Mouse (Mus musculus): ENCODE data around the gene Cacfd1. TPM values are rescaled to one million over a fixed set of nuclear protein-coding genes. Genes with fewer than 3 reads are reported as not detected.

The Cacfd1 gene
- polyA plus RNA-seq, 1 experiment from 2014 or later = 41.6 TPM

- Histone ChIP-seq H3K36me3 (no peaks in the 10 kb centered on the region), H3K27me3 (replicated peaks) (0 out of 2 replicates have a peak, but pooled peaks cover 16% of the 10 kb centered on the region), H3K27ac (ENCODE audit: poor library complexity, severe bottlenecking) (no peak overlapping the region), H3K4me3 (no peak overlapping the region), H3K9me3 (replicated peaks) (no peaks in the 10 kb centered on the region), H3K9ac (no peak overlapping the region), H3K4me2 (no peak overlapping the region), H3K4me1 (replicated peaks) (peaks cover 7% of the 10 kb centered on the region; the same call in 1 of the 2 replicates)
- ATAC-seq (ENCODE audit: insufficient number of reproducible peaks, low FRiP score) = no peak
- 68% methylated on average over 4 of the region's 4 CpGs for WGBS
Observed at GRCm38 (mm10) chr2:27044166-27044565, 34.4 kb downstream of the Cacfd1 start.

- Histone ChIP-seq H3K9ac (no peak overlapping the region), H3K4me1 (replicated peaks) (peaks cover 7% of the 10 kb centered on the region; the same call in 1 of the 2 replicates), H3K27ac (ENCODE audit: poor library complexity, severe bottlenecking) (no peak overlapping the region), H3K9me3 (replicated peaks) (no peaks in the 10 kb centered on the region), H3K27me3 (replicated peaks) (0 out of 2 replicates have a peak, but pooled peaks cover 13% of the 10 kb centered on the region), H3K36me3 (no peaks in the 10 kb centered on the region), H3K4me3 (no peak overlapping the region), H3K4me2 (no peak overlapping the region)
- 77% methylated on average over 3 of the region's 3 CpGs for WGBS
- ATAC-seq (ENCODE audit: insufficient number of reproducible peaks, low FRiP score) = no peak
Observed at GRCm38 (mm10) chr2:27044641-27045040, 34.9 kb downstream of the Cacfd1 start.

GRCm38 (mm10) chr2:27045979-27046770 lies 36.4 kb downstream of the Cacfd1 start:
- no peak for ATAC-seq (ENCODE audit: insufficient number of reproducible peaks, low FRiP score)
- no peak overlapping the region for H3K27ac ChIP-seq (ENCODE audit: poor library complexity, severe bottlenecking)

GRCm38 (mm10) chr2:27049408-27049807 lies 39.7 kb downstream of the Cacfd1 start:
- Histone ChIP-seq H3K27ac (ENCODE audit: poor library complexity, severe bottlenecking) (no peak overlapping the region), H3K4me3 (no peak overlapping the region), H3K9ac (no peak overlapping the region), H3K4me1 (replicated peaks) (no peaks in the 10 kb centered on the region), H3K9me3 (replicated peaks) (no peaks in the 10 kb centered on the region), H3K4me2 (no peak overlapping the region), H3K36me3 (no peaks in the 10 kb centered on the region), H3K27me3 (replicated peaks) (0 out of 2 replicates have a peak, but pooled peaks cover 4% of the 10 kb centered on the region)
- ATAC-seq (ENCODE audit: insufficient number of reproducible peaks, low FRiP score) = no peak
- WGBS = 71% methylated on average over 6 of the region's 6 CpGs

More at GRCm38 (mm10) chr2:27045979-27046770, 36.4 kb downstream of the Cacfd1 start:
- WGBS = 61% methylated on average over 8 of the region's 8 CpGs
- H3K27me3 ChIP-seq (replicated peaks) = 0 out of 2 replicates have a peak, but pooled peaks cover 4% of the 10 kb centered on the region
- peaks cover 2% of the 10 kb centered on the region; the same call in 1 of the 2 replicates for H3K4me1 ChIP-seq (replicated peaks)
- no peaks in the 10 kb centered on the region for H3K36me3 ChIP-seq
- H3K9me3 ChIP-seq (replicated peaks) = no peaks in the 10 kb centered on the region
- no peak overlapping the region for H3K4me2 ChIP-seq
- no peak overlapping the region for H3K4me3 ChIP-seq
- no peak overlapping the region for H3K9ac ChIP-seq

- H3K4me3 ChIP-seq = no peak overlapping the region
Observed at GRCm38 (mm10) chr2:27058251-27058650, 48.5 kb downstream of the Cacfd1 start.

GRCm38 (mm10) chr2:27058751-27059150 lies 49.0 kb downstream of the Cacfd1 start:
- no peak overlapping the region for H3K4me2 ChIP-seq
- no peaks in the 10 kb centered on the region for H3K36me3 ChIP-seq
- H3K9ac ChIP-seq = no peak overlapping the region
- no peaks in the 10 kb centered on the region for H3K27me3 ChIP-seq (replicated peaks)
- H3K4me1 ChIP-seq (replicated peaks) = peaks cover 31% of the 10 kb centered on the region
- H3K4me3 ChIP-seq = no peak overlapping the region
- H3K27ac ChIP-seq (ENCODE audit: poor library complexity, severe bottlenecking) = no peak overlapping the region
- WGBS = 56% methylated on average over 12 of the region's 12 CpGs
- H3K9me3 ChIP-seq (replicated peaks) = no peaks in the 10 kb centered on the region
- no peak for ATAC-seq (ENCODE audit: insufficient number of reproducible peaks, low FRiP score)

More at GRCm38 (mm10) chr2:27058251-27058650, 48.5 kb downstream of the Cacfd1 start:
- Histone ChIP-seq H3K9ac (no peak overlapping the region), H3K27me3 (replicated peaks) (no peaks in the 10 kb centered on the region), H3K27ac (ENCODE audit: poor library complexity, severe bottlenecking) (no peak overlapping the region), H3K4me2 (no peak overlapping the region), H3K4me1 (replicated peaks) (peaks cover 31% of the 10 kb centered on the region), H3K36me3 (no peaks in the 10 kb centered on the region), H3K9me3 (replicated peaks) (no peaks in the 10 kb centered on the region)
- 68% methylated on average over 4 of the region's 4 CpGs for WGBS
- ATAC-seq (ENCODE audit: insufficient number of reproducible peaks, low FRiP score) = no peak

- H3K27me3 ChIP-seq (replicated peaks) = no peaks in the 10 kb centered on the region
- no peak overlapping the region for H3K4me2 ChIP-seq
- ATAC-seq (ENCODE audit: insufficient number of reproducible peaks, low FRiP score) = no peak
- 82% methylated on average over 9 of the region's 9 CpGs for WGBS
- H3K9me3 ChIP-seq (replicated peaks) = no peaks in the 10 kb centered on the region
- no peaks in the 10 kb centered on the region for H3K36me3 ChIP-seq
- H3K4me3 ChIP-seq = no peak overlapping the region
- H3K27ac ChIP-seq (ENCODE audit: poor library complexity, severe bottlenecking) = no peak overlapping the region
- peaks cover 31% of the 10 kb centered on the region for H3K4me1 ChIP-seq (replicated peaks)
- no peak overlapping the region for H3K9ac ChIP-seq
Observed at GRCm38 (mm10) chr2:27059187-27059586, 49.5 kb downstream of the Cacfd1 start.

- Histone ChIP-seq H3K4me1 (replicated peaks) (peaks cover 21% of the 10 kb centered on the region), H3K9ac (no peak overlapping the region), H3K4me3 (no peak overlapping the region), H3K36me3 (no peaks in the 10 kb centered on the region), H3K27ac (ENCODE audit: poor library complexity, severe bottlenecking) (no peak overlapping the region), H3K4me2 (no peak overlapping the region), H3K27me3 (replicated peaks) (peaks cover 6% of the 10 kb centered on the region; the same call in 1 of the 2 replicates), H3K9me3 (replicated peaks) (no peaks in the 10 kb centered on the region)
- no peak for ATAC-seq (ENCODE audit: insufficient number of reproducible peaks, low FRiP score)
- 76% methylated on average over 2 of the region's 2 CpGs for WGBS
Observed at GRCm38 (mm10) chr2:27067124-27067523, 57.4 kb downstream of the Cacfd1 start.

- no peak overlapping the region for H3K4me2 ChIP-seq
- H3K9ac ChIP-seq = no peak overlapping the region
- H3K4me3 ChIP-seq = no peak overlapping the region
- H3K4me1 ChIP-seq (replicated peaks) = peaks cover 18% of the 10 kb centered on the region
- ATAC-seq (ENCODE audit: insufficient number of reproducible peaks, low FRiP score) = no peak
- H3K27ac ChIP-seq (ENCODE audit: poor library complexity, severe bottlenecking) = no peak overlapping the region
- H3K9me3 ChIP-seq (replicated peaks) = no peaks in the 10 kb centered on the region
- H3K27me3 ChIP-seq (replicated peaks) = peaks cover 6% of the 10 kb centered on the region; the same call in 1 of the 2 replicates
- WGBS = 39% methylated on average over 2 of the region's 2 CpGs
- no peaks in the 10 kb centered on the region for H3K36me3 ChIP-seq
Observed at GRCm38 (mm10) chr2:27067996-27068395, 58.3 kb downstream of the Cacfd1 start.

- no peaks in the 10 kb centered on the region for H3K36me3 ChIP-seq
- no peak overlapping the region for H3K4me2 ChIP-seq
- no peak overlapping the region for H3K4me3 ChIP-seq
- H3K4me1 ChIP-seq (replicated peaks) = peaks cover 18% of the 10 kb centered on the region
- WGBS = 55% methylated on average over 3 of the region's 3 CpGs
- peaks cover 12% of the 10 kb centered on the region; the same call in 1 of the 2 replicates for H3K27me3 ChIP-seq (replicated peaks)
- H3K9ac ChIP-seq = no peak overlapping the region
- no peak for ATAC-seq (ENCODE audit: insufficient number of reproducible peaks, low FRiP score)
- H3K27ac ChIP-seq (ENCODE audit: poor library complexity, severe bottlenecking) = no peak overlapping the region
- H3K9me3 ChIP-seq (replicated peaks) = no peaks in the 10 kb centered on the region
Observed at GRCm38 (mm10) chr2:27069646-27070045, 59.9 kb downstream of the Cacfd1 start.

- H3K4me1 ChIP-seq (replicated peaks) = peaks cover 24% of the 10 kb centered on the region
- no peak overlapping the region for H3K27ac ChIP-seq (ENCODE audit: poor library complexity, severe bottlenecking)
- no peak overlapping the region for H3K4me3 ChIP-seq
- H3K27me3 ChIP-seq (replicated peaks) = peaks cover 14% of the 10 kb centered on the region; the same call in 1 of the 2 replicates
- H3K9me3 ChIP-seq (replicated peaks) = no peaks in the 10 kb centered on the region
- ATAC-seq (ENCODE audit: insufficient number of reproducible peaks, low FRiP score) = no peak
- no peaks in the 10 kb centered on the region for H3K36me3 ChIP-seq
- no peak overlapping the region for H3K9ac ChIP-seq
- H3K4me2 ChIP-seq = no peak overlapping the region
- WGBS = 71% methylated on average over 2 of the region's 2 CpGs
Observed at GRCm38 (mm10) chr2:27070247-27070813, 60.6 kb downstream of the Cacfd1 start.
